Mouse (Mus musculus): ENCODE results near the gene Galnt18.
A peak's percentile ranks its signal among the peaks of the same experiment; 100 is the strongest.

The Galnt18 gene

DNA sequence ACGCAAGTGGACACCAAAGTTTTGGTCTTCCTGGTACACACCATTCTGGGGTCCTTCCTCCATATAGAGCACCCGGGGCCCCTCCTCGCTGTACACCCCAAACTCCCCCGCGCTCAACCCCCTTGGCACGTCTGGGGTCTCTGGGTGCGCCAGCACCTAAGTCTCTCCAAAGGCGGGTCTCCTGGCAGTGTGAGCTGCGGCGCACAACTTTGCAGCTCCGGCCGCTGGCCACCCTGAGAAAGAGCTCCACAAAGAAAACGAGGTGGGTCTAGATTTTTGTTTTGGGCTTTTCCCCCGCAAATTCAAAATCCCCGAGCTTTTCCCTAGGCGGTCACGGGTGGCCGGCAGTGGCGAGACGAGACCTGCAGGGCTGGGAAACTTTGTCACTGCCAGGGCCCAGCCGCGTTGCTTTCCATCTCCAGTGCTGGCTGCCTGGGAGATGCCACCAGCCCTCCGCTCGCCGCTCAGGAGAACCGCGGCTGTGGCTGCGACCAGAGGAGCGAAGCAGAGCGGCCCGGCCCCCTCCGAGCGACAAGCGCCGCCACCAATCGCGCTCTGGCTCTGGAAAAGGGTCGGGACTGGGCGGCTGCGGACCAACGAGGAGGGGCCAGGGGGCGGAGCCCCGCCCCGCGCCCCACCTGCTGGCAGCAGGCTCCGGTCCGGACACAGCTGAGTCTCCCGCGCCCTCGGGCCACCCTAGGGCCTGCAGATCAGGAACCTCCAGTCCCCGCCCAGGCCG is at the start of gene Galnt18:
Galnt18 (minus strand) TSS at position 474 of the 739 bp plus-strand sequence.
- peak; percentile 91 for DNase-seq

DNA sequence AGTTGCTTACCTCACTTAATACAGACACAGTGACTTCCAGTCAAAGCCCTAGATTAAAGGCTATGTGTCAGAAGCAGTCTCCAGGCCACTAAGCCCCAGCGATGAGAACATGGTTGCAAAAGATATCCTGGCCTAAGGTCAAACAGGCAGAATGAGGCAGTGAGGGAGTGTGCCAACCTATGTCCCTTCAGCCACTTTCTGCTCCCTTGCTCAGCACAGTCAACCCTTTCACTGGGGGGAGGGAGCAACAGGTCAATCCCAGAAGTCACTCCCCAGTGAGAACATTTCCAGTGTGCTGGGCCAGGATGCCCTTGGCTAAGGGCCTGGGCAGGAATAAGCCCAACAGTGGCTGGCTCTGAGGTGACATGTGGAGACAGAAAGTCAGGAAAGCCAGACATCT is 47.6 kb upstream of the Galnt18 start:
- DNase-seq: no peak

DNA sequence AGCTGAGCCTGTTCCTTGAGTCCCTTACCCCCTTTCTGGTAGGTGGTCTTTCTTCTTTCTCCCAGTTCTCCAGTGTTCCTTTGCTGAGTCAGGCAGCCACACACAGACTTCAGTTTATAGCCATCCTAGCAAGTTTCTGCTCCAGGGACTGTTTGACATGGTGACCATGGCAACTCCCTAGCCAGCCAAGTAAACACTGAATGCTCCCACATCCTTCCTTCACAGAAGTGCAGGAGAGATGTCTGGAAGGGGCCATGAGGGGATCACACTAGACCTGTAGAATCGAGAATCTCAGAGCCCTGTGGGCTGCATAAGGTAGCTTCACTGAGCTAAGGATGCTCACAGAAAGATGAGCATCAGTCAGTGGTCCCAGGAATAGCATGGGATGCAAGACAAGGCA is 33.3 kb upstream of the Galnt18 start:
- no peak for DNase-seq

DNA sequence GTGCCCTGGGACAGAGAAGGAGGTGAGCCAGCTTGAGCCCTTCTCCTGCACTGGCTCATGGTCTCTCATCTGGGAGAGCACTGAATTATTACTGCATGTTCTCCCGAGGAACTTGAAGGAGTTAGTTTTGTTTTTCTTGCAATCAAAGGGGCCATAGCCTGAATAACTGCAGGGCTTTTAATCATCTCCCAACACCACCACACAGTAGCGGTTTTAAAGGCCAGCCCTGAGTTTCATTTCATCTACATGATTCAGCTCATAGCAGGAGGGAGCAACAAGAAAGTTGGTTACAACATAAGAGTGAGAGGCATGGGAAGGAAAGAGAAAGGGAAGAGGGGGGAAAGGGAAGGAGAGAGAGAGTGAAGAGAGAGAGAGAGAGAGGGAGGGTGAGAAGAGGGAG is 31.3 kb upstream of the Galnt18 start:
- no peak for DNase-seq

DNA sequence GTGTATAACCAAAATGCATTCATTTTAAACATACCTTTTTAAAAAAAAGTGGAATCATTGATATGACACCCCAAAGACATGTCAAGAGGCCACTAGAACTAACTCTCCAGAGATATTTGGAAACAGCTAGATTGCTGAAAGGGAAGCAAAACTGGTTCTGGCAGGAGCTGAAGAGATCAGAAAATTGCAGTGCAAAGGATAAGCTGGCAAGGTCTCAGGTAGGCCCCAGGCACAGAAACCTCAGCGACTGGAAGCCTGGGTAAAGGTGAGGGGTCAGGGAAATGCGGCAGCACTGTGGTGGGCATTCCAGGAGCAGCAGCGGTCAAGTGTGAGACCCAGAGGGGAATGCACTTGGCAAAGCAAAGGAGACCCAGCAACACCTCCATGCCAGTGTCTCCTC is 30.0 kb upstream of the Galnt18 start:
- no peak for DNase-seq

DNA sequence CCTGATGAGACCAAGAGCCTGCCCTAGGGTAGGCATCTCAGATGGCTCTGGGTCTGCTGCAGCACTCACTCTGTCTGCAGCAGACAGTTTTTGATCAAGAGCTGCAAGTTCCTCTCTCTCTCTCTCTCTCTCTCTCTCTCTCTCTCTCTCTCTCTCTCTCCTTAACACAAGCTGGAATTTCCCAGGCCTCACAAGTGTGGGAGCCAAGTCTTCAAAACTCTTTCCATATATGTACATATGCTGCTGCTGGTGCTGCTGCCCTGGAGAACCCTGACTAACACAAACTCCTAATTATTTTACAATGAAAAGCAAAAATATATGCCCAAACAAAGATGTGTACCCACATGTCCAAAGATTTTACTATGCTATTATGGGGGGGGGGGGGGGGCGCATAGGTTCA is 26.3 kb upstream of the Galnt18 start:
- DNase-seq: no peak

DNA sequence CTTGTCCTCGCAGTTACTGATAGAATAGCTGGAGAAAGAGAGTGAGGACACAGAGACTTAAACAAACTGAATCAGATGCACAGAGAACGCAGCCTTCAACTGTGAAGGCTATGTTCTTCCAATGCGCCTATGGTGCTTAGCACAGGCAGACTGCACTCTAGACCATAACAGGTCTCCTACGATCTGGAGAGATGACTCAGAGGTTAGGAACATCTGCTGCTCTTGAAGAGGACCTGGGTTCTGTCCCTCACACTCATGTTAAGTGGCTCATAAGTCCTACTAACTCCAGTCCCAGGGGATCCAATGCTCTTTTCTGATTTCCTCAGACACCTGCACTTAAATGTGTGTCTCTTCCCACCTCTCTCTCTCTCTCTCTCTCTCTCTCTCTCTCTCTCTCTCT is 24.9 kb upstream of the Galnt18 start:
- no peak for DNase-seq

DNA sequence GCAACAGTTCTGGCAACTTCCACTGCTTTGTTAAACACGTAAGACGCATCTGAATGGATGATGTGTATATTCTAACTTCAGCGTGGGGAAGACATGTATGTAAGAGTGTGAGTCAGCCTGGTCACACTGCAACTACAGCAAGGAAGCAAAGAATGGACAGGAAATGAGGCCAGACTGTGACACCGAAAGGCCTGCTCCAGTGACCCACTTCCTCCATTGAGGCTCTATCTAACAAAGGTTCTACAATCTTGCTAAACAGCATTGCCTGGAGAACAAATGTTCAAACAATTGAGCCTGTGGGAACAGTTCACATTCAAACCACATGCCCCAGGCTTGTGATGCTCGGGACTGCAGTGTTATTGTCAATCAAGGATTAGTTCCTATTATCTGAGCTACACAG is 21.0 kb upstream of the Galnt18 start:
- no peak for DNase-seq

DNA sequence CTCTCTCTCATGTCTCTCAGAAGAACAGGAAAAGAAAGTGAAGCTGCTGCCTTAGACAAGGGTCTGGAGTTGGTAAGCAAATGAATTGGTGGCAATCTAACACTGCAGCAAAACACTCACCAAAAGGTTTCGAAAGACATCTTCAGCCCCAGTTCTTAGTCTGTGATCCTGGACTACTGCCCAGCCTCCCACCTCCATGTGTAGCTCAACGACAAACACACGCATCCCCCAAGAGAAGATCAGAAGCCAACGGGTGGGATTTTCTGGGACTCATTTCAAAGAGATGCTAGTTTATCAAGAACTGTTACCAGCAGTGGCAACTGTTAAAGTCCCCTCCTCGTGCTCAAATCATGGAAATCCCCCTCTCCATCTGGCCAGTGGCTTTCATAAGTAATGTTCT is 20.3 kb upstream of the Galnt18 start:
- DNase-seq: no peak

DNA sequence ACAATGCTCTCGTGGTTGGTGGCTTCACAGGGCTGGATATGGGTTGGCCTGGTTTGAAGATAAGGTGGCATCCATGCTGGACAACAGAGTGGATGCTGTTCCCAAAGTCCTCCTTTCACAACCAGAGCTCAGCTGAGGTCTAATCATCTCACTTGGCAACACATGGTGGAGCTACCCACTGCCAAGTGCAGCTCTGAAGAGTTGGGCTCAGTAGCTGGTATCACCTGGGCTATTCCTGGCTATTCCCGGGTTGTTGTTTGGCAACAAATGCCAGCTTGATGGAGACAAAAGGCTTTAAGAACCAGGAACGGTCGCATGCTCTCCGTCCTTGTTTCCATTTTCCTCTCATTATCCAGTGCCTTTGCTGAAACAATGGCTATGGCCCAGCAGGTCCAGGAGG is 19.2 kb upstream of the Galnt18 start:
- peak; percentile 41 for DNase-seq

DNA sequence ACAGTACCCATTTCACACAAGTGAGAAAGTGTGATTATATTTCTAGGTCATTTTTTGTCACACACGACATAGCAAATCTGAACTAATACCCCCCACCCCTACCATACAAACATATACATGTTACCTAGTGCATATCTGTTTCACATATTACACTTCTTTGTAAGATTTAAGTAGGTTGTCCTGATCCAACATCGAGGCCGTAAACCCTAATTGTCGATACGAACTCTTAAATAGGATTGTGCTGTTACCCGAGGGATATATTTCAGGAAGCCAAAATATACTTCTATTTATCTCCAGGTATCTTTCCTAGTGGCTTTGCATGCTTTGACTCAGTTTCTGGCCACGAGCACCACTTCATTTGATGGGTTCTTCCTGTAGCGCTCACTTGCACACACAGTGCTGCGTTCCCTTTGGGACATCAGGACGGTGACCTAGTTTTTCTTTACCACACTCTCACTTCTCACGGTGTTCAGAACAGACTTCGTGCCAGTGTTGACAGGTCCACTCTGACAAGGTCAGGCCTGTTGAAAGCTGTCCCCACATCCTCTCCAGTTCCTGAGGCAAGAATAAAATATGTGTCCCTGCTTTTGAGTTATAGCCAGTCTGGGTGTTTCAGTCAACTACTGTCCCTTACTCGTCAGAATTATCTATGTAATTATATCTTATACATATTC is 17.7 kb upstream of the Galnt18 start:
- no peak for DNase-seq

DNA sequence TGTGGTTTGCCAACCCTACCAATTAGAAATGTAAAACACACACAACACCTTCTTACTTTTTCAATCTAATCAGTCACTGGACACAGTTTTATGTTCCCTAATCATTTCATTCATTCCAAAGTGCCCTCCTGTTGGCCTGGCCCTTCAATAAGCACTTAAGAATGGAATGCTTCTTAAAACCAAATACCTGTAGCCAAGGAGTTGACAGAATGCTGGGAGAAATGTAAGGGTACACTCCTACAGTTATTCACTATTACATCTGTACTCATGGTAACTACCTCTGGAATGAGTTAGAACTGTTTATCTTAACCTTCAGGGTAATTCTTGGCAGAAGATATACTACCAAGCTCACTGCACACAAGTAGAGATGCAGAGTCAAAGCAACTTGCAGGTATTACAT is 15.3 kb upstream of the Galnt18 start:
- DNase-seq: no peak

DNA sequence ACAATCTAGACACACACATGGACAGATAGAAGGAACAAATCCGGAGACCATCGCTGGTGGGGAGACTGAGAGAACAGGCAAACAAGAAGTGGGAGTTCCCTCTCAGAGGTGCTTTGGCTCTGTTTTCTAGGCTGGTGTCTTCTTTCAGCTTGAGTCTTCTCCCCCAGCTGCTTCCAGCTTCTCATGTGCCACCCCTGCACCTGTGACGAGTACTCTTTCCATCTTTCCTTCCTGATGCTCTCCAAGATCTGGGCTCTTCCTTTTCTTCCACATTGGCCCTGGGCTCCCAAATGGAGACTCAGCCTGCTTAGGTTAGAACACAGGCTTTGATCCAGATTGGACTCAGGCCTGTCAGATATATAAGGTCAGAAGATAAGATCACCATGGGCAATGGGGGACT is 12.4 kb upstream of the Galnt18 start:
- DNase-seq: no peak

DNA sequence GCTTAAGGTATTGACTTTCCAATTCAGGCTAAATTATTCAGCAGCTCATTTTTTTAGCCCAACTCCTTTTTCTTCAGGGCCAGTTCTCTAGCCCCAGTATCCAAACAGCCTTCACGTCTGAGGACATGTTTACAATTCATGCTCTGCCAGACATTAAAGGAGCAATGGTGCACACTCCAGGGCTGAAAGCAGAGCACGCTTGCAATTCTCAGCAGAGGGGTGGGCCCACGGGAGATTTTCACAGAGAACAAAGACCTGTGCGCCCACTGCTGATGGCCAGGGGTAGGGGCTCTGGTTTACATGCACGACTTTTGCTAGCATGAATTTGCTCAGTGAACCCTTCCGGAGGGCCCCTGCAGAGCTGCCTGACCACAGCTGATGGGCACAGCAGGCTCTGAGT is 11.6 kb upstream of the Galnt18 start:
- DNase-seq: no peak

DNA sequence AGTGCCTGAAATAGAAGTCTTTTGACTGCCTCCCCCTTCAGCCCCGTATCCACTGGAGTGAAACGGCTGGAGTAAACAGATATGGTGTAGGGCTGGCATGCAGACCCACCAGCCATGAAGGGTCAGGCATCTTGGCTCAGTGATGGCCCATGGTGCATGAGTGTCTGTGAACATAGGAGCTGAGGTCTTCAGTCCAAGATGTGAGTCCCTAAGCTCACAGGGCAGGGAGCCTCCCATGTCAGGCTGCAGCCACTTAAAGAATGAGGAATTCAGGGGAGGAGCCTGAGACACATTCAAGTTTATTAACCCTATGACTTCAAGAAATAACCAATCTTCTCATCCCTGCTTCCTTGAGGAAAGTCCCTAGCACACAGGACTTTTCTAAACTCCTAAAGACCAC is 8.1 kb upstream of the Galnt18 start:
- no peak for DNase-seq

DNA sequence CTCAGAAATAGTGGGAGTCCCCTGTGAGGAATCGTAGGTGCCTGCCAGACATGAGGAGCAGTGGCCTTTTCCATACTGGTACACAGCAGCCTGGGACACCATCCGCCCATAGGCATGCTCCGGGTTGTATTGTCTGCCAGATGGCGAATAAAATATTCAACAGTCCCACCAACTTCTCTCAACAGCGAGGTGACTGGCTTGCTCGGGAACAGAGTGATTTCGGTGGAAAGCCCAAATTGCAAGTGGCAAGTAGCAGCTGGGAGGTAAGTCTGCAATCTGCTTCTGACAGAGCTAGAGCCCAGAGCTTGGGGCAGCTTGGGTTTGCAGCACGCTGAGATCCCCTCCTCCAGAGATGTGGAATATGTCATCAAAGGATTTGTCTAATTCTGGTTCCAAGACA is 5.7 kb upstream of the Galnt18 start:
- no peak for DNase-seq

DNA sequence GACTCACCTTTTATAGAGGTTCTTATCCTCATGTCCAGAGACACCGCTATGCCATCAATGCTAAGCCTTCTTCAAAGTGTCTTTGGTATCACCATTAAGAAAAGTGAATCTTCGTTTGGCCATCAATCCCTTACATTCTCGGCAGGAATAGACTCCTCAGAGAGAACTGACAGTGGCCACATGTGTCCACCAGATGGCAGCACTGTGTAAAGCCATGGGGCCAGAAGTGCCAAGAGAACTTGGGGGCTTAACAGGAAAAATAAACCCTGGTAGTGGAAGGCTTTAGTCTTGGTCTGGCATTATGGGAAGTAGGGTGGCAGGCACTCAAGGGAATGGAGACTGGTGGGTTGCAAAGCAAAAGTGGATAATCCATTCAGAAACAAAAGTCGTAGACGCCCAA is 2.3 kb upstream of the Galnt18 start:
- peak; percentile 73 for DNase-seq

DNA sequence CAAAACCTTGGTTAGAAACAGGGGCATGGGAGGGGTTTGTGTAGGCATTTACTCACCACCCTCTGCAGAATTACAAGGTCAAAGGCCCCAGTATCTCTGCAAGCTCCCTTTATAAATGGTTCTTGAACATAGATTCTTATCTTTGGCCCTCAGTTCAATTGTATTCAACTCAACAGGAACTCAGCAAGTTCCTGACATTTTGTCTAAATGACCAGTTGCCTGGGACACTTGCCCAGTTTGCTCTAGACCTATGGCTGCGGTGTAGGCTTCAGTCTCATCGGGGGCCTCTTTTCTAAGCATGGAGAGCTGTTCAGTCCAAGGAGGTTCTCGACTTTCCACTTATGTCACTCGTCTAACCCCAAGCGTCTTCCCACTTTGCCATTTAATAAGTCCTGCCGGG is 1.5 kb upstream of the Galnt18 start:
- DNase-seq: no peak

DNA sequence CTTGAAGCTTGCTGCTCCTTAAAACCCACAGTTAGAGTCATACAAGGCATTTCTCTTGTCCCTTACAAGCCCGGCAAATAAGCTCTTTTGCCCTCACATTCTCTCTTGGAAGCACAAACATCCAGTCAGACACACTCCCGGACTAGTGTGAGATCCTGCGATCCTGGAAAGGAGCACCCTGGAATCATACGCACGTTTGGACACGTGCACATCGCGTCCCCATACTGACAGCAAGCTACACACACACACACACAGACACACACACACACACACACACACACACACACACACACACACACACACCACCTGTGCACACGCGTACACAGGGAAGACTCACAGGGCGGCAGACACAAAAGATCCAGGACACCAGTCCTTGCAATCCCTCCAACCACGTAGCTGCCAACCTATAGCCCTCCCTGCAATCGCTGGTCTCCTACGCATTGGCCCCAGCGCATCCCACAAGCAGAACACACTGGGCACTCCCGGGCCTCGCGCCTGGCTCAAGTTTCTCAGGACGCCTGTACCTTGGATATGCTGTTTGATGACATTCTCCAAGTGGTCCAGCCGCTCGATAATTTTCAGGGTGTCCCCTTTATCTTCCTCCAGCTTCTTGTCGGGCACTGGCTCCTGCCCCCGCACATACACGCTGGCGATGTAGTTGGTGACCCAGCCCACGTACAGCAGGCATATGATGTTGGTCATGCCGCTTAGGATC is 831 bp downstream of the Galnt18 start:
- no peak for DNase-seq

DNA sequence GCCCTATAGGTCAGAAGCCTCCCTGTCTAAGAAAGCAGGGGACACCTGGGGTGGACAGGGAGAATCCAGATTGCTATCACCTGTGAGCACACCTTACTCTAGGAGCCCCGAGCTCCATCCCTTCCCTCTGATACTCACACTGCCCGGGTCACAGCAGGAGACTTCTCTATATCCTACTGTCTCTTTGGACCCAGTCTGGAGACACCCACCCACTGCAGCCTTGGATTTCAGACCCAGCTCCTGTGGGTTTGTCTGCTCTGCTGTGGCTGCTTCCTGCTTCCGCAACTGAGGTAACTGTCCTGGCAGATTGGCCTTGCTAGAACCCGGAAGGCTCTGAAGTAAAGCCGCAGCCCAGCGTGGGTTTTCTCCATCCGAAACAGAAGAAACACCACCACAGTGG is 1.6 kb downstream of the Galnt18 start:
- DNase-seq: no peak

DNA sequence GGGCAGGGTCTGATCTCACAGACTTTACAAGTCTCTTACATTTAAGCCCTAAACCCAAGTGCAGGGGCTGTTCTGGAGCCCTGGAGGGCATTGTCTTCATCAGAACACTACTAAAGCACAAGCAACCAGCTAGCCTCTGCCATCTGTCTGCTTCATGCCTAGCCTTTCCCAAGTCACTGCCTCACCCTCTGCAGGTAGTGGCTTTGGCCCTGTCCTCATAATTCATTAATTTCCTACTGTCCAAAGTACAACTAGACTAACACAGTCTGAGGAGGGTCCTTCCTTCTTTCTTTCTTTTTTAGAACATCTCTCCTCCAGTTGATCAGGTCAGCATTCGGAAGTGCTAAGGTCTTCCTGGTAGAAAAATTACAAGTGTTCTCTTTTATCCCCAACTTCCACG is 2.6 kb downstream of the Galnt18 start:
- DNase-seq: no peak

DNA sequence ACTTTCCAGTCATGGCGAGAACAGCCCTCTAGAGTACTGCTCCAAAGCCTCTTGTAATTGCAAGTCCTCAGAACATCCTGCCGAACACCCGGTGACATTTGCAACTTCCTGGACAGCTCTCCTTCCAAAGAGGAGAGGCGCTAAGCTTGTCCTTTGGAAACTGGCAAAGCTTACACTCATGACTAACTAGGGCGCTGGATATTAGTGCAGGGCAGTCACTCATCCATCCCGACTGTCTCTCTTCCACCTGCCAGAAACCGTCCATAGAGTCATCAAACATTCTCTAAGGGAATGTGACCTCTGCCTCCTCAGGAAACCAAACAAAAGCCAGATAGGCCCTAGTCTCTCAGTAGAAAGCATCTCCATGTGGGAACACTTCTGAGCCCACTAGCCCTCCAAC is 3.6 kb downstream of the Galnt18 start:
- no peak for DNase-seq

DNA sequence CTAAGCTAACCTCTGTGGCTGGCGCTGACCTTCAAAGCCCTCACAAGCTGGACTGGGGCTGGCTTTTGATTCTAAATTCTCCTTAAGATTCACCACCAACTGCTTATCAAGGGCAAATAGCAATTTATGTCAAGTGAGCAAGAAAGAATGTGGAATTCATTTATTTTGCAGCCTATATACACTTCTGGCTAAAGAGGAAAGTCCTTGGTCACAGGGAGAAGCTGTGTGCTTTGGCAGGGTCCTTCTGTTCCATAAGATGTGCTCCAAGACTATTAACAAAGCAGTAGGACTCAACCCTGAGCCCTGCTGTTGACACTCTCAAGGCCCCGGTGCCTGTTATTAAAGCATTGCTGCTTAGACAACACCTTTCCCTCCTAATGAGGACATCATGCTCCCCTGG is 7.4 kb downstream of the Galnt18 start:
- no peak for DNase-seq

DNA sequence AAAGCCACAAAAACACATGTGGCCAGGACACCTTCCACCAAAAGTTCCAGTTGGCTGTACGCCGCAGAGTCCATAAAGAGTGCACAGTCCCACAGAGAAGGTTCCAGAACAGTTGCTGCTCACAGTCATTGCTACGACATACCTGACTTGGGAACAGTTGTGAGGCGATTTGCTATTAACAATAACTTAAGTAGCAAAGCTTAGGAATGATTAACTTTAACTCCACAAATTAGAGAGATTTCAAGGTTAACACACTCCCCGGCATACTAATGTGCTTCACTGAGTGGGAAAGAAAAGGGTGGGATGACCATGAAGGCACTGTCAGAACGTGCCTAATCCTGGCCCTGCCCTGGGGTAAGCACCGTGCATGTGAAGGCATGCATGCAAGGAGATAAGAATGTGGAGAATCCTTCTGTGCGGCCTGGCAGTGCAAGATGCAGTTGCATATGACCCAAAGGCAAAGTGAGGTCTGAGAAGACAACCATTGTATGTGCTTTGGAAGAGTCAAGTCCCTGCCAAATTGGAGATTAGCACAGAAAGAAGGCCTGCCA is 8.5 kb downstream of the Galnt18 start:
- no peak for DNase-seq

Data from cerebellum, adult 9-10 months (tissue).